In the genomic region with DNA sequence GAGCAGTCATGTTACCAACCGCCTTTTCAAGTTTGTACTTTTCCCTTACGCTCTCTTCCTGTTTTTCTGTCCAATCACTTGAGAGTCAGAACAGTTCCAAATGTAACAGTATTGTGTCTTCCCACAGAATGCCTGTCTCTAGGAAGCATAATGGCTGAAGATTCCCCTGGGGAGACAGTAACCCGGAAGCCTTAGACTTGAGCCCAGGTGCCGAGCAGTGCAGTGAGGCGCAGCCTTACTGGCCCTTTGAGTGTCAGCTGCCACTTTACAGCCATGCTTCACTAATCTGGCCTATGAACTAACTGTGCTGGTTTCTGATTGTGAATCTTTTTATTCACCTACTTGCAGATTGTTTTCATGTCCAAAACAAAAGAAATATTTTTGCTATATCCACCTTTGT, we compare ENCODE assay signal across 14 mouse cellular contexts.
"Had no signal": no experiment of that assay in that cellular context is flagged by ENCODE, and none has a peak within 500 bp of the region (broad histone marks: within the 10 kb centered on the region; RNA-seq: fewer than 3 reads in every experiment).

No protein-coding gene starts in this region.

- H3K27ac ChIP-seq: layer of hippocampus, adult 2 months; limb, embryonic 12.5 days; liver, embryonic 14.5 days; midbrain, embryonic 13.5 days; stomach, postnatal 0 days had no signal

- H3K9ac ChIP-seq: limb, embryonic 12.5 days; liver, embryonic 14.5 days; midbrain, embryonic 13.5 days had no signal

- H3K27me3 ChIP-seq: limb, embryonic 12.5 days; midbrain, embryonic 13.5 days had no signal

- H3K4me3 ChIP-seq: layer of hippocampus, adult 2 months; limb, embryonic 12.5 days; midbrain, embryonic 13.5 days had no signal

- H3K9me3 ChIP-seq: limb, embryonic 12.5 days; midbrain, embryonic 13.5 days had no signal

- DNase-seq: kidney, postnatal 4 days; liver; lung, adult 2 months; lung, postnatal 36 days; right cerebral cortex, postnatal 25 days; thymus, postnatal 14 days had no signal

- ATAC-seq: inflammation-experienced regulatory T-cells, adult 6 months; intestine, postnatal 0 days; lung, postnatal 0 days; midbrain, embryonic 13.5 days had no signal

- H3K4me1 ChIP-seq: limb, embryonic 12.5 days; midbrain, embryonic 13.5 days had no signal

- H3K4me2 ChIP-seq: limb, embryonic 12.5 days; midbrain, embryonic 13.5 days had no signal
